Mouse (Mus musculus) T-cell, adult 2 months (primary cell): ENCODE data around the gene Carnmt1.

Experiments
- DNase-seq: peaks from one replicate; pipeline ENCODE4 v3.0.0; 2022; ENCODE audit warnings: low spot score

Carnmt1 gene

GRCm38 (mm10) chr19:18670608-18671007, at the start of gene Carnmt1:
Gene Carnmt1 (plus strand): TSS chr19:18670764.
- DNase-seq = peak; percentile 98

- no peak for DNase-seq
Measured at GRCm38 (mm10) chr19:18623894-18624293, 46.7 kb upstream of the Carnmt1 start.

- DNase-seq = no peak
Measured at GRCm38 (mm10) chr19:18629589-18629988, 41.0 kb upstream of the Carnmt1 start.

- peak; percentile 14 for DNase-seq
Measured at GRCm38 (mm10) chr19:18630221-18631119, 40.1 kb upstream of the Carnmt1 start.

GRCm38 (mm10) chr19:18631161-18631643, 39.4 kb upstream of the Carnmt1 start:
- peak; percentile 28 for DNase-seq

GRCm38 (mm10) chr19:18631644-18632219, 38.8 kb upstream of the Carnmt1 start, which contains the start of the genes Ostf1 and Nmrk1:
Gene Ostf1 (minus strand): TSS chr19:18631823.
Gene Nmrk1 (plus strand): TSS chr19:18631950.
- peak; percentile 82 for DNase-seq

- no peak for DNase-seq
Measured at GRCm38 (mm10) chr19:18632231-18633185, 38.1 kb upstream of the Carnmt1 start.

GRCm38 (mm10) chr19:18637954-18638353, 32.6 kb upstream of the Carnmt1 start:
- no peak for DNase-seq

- DNase-seq = no peak
Measured at GRCm38 (mm10) chr19:18638949-18639348, 31.6 kb upstream of the Carnmt1 start.

GRCm38 (mm10) chr19:18639552-18639951, 31.0 kb upstream of the Carnmt1 start:
- no peak for DNase-seq

- DNase-seq = no peak
Measured at GRCm38 (mm10) chr19:18641001-18641400, 29.6 kb upstream of the Carnmt1 start.

GRCm38 (mm10) chr19:18643411-18643810, 27.2 kb upstream of the Carnmt1 start:
- DNase-seq = no peak

- DNase-seq = no peak
Measured at GRCm38 (mm10) chr19:18644084-18644483, 26.5 kb upstream of the Carnmt1 start.

GRCm38 (mm10) chr19:18646397-18646796, 24.2 kb upstream of the Carnmt1 start:
- no peak for DNase-seq

GRCm38 (mm10) chr19:18646853-18647420, 23.6 kb upstream of the Carnmt1 start:
- DNase-seq = peak; percentile 19

- DNase-seq = no peak
Measured at GRCm38 (mm10) chr19:18647775-18648557, 22.6 kb upstream of the Carnmt1 start.

- DNase-seq = no peak
Measured at GRCm38 (mm10) chr19:18648558-18648945, 22.0 kb upstream of the Carnmt1 start.

- no peak for DNase-seq
Measured at GRCm38 (mm10) chr19:18649955-18650354, 20.6 kb upstream of the Carnmt1 start.

- no peak for DNase-seq
Measured at GRCm38 (mm10) chr19:18650473-18650872, 20.1 kb upstream of the Carnmt1 start.

- no peak for DNase-seq
Measured at GRCm38 (mm10) chr19:18652592-18652991, 18.0 kb upstream of the Carnmt1 start.

GRCm38 (mm10) chr19:18653058-18653457, 17.5 kb upstream of the Carnmt1 start:
- DNase-seq = no peak
